Mouse (Mus musculus) layer of hippocampus, postnatal 36 days (tissue): ENCODE measurements around the gene Spata31d1c. TPM values are rescaled to one million over a fixed set of nuclear protein-coding genes. Genes with fewer than 3 reads are reported as not detected.

Source experiments
- DNase-seq, 2 experiments: peaks; one replicate each; pipeline ENCODE4 v3.0.0; 2022
- total RNA-seq, 2 experiments: library from RNA; stranded (reverse); gene quantifications; 2 replicates each; pipeline ENCODE4 v1.2.3; 2021

The Spata31d1c gene
- not detected for total RNA-seq

DNA sequence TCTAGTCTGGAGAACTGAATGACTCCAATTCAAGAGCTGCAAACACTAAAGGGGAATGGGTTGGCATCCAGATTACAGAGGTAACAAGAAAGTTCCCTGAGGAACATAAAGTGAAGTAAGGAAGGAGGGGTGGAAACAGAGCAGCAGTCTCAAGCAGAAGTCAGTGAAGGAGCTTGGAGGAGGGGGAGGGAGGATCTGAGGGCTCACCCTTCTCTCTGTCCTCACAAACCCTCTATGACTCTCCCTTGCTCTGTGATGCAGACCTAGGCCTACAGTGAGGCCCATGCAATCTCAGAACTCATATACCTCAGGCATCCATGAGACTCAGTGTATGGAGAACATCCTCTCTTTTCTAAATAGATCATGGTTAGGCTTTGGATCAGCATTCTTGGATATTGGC, at the start of gene Spata31d1c:
Spata31d1c (plus strand) TSS at position 301 of the 400 bp plus-strand sequence.
- DNase-seq, result no peak

DNA sequence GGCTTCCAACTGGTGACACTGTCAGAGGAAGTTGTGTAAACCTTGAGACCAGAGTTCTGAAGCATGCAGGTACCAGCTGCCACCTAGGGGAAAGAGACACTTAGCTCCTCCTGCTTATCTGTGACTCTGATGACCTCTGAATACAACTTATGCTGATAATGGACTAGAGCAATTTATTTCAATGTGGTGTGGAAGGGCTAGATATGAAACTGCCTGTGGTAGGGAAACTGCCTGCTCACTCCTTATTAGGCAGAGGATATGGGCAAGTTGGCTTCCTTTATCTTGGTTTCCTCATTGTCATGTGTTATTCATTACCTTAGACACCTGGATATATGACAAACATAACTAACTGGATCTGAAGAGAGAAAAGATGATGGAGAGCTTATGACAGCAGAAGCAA, 44.0 kb upstream of the Spata31d1c start:
- no peak for DNase-seq

DNA sequence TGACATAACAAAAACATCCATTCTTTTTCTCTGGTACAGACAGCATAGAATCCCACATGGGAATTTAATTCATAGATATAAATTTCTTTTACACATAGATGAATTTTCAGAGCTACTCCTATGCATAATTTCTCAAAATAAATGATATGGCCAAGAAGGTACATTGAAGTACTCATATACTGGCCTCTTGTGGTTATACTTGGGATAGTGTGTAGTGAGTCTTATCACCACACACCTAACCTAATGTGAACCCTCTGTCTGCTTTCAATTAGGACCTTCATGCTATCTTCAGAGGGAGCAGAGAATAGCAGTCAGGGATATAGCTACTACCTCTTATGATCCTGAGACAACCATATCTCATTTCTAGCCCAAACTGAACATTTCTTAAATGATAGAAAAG, 27.4 kb upstream of the Spata31d1c start:
- no peak for DNase-seq

DNA sequence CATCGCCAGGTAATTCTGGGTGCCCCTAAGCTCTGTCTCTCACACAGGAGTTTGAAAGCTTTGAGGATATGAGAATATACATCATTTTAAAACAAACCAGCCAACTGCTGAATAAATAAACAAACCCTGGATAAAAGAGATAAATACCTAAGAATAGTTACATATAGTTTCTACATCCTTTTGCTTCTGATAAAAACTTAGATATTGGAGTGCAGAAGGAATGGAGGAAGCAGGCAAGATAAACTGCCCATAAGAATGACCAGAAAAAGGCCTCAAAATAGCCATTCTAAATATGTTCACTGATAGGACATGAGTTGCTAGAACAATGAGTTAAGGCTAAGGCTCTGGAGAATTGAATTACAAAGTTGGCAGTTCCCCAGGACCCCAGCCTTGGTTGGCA, 26.1 kb upstream of the Spata31d1c start:
- no peak for DNase-seq

GRCm38 (mm10) chr13:65007971-65008370, 24.9 kb upstream of the Spata31d1c start:
- DNase-seq, result no peak

- no peak for DNase-seq
Measured at GRCm38 (mm10) chr13:65011052-65011738, 21.7 kb upstream of the Spata31d1c start.

DNA sequence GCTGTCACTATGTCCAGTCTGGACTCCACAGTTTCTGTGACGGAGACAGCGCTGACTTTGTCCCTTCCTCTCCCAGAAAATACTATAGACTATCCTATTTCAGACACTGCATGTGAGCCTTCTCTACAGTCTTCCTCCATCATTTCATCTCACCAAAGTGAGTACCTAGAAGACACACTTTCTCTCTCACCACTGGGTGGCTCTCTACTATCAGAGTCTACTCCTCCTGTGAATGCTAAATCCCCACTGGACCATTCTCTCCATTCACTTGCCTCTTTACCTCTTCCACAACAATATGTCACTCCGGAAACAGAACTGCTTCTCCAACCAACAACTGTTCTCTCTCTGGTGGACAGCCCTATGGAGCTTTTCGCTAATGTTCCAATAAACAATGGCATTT, 2.2 kb downstream of the Spata31d1c start:
- DNase-seq, result no peak

DNA sequence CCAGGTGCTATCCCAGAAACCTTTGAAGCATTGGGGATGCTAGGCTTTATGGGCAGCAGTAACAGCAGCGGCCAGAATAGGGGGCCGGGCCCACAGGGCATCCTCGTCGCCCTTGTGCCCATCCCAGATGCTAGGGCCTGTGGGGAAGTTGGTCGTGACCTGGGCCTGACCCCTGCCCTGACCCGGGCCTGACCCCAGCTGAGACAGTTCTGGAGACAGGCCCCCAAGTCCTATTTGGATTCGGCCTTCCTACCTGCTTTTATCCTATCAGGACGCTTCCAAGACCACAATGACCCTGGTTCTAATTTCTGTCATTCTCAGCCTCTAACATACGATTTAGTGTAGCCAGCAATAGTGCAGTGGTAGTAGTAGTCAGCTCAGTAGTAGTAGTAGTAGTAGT, 19.8 kb downstream of the Spata31d1c start, which contains the start of gene Prss47:
Prss47 (minus strand) TSS at position 101 of the 400 bp plus-strand sequence.
- DNase-seq, result no peak

DNA sequence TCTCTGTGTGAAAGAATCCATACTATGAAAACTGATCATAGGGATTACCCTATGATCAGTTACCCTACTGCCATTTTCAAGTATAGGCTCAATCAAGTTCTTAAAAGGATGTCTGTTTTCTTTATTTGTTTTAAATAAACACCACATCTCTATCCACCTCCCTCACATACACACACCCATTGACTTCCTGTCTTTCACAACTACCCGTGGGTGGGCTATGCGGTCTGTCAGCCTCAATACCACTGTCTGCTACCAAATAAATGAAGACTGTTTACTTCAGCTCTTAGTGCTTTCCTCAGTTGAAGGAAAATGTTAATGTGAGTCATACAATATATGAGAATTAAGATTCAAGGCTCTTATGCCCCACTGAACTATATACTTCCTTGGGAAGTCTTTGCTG, 37.1 kb downstream of the Spata31d1c start:
- no peak for DNase-seq

Other genes starting within 250 kb of the Spata31d1c start
- 1 to 10 TPM; 2.0 to 2.7 TPM for gene Cntnap3, start 129.1 kb upstream of the Spata31d1c start, total RNA-seq
- gene Spata31, start 115.7 kb upstream of the Spata31d1c start, total RNA-seq, result not detected
- not detected for gene Prss47, start 19.7 kb downstream of the Spata31d1c start, total RNA-seq
- 10 to 100 TPM; 44.6 to 47.3 TPM for gene Mfsd14b, start 79.9 kb downstream of the Spata31d1c start, total RNA-seq
- gene Olfr465-ps1, start 105.0 kb downstream of the Spata31d1c start, total RNA-seq, result not detected
- not detected for gene Olfr466, start 117.2 kb downstream of the Spata31d1c start, total RNA-seq
- not detected for gene Nlrp4f, start 172.9 kb downstream of the Spata31d1c start, total RNA-seq
- gene Gm10775, start 226.5 kb downstream of the Spata31d1c start, total RNA-seq, result under 1 TPM in 1 of 2 experiments, not detected in 1; 0.30 TPM
- gene Zfp369, start 245.8 kb downstream of the Spata31d1c start, total RNA-seq, result 10 to 100 TPM; 71.2 to 82.8 TPM